Mouse (Mus musculus): ENCODE measurements at regions not wholly inside any gene's neighbourhood (a gene's known extent, or its start where the extent isn't known, plus 50 kb on each side); places are given as distances from the start of the nearest gene placed in this dataset.
A peak's percentile ranks its signal among the peaks of the same experiment; 100 is the strongest.

DNA sequence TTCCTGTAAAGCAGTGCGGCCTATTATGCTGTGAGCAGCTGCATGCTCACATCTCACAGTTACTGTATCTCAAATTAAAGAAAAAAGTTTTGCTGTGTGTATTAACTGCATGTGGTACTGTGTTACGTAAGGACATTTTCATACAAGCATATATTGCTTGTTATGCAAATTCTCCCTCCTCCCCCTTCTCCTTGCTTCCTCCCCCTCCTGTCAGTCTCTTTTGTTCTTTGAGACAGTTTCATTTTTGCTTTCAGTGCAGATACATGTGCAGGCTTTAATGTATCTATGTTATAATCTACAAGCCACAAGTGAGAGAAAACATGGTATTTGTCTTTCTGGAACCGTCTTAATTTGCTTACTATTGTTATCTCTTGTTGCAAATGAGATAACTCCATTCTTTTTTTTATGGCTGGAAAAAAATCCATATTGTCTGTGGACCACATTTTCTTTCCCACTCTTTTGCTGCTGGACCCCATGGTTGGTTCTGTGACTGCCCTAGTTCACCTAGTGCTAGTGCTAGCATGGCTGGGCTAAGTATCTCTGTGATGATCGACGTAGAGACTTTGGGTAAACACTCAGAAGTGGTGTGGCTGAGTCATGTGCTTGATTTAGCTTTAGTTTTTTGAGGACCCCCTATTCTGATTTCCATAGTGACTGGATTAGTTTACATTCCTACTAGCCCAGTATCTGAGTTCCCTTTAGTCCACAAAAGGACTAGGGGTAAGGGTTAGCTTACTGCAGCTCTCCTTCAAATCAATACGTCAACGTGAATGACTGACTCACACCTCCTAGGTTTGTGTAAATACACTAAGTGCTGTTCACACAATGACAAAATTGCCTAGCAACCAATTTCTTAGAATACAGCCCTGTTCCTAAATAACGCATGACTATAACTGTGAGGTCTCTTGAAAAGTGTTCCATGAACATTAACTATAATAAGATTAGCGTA, 158.1 kb downstream of the Icos start:
- DNase-seq (ENCODE audit: low spot score): no peak

DNA sequence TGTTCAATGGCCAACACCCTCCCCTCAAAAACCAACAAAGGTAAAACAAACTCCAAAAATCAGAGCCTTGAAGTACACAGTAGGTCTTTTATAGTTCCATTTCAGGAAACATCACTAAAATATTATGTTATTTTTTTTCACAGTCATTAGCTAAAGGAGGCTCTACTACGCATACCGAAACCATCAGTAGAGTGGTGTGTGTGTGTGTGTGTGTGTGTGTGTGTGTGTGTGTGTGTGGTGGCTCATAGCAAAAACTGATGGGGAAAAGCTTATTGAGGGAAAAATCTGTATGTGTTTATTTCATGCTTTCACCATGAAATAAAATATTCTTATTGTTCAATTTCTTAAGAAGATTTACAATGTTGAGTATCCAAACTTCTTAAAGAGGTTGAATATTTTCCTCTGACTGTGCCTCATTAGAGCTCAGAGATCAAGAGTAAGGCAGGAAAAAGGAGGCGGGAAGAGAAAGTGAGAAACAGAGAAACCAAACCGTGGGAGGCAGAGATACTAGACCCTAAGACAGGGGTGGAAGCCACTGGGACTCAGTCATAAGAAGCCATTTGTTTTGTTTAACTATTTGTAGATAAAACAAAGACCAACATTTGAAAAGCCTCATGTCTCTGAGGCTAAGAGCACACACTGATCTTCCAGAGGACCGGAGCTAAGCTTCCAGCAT, 159.6 kb downstream of the Icos start:
- DNase-seq (ENCODE audit: low spot score): no peak

DNA sequence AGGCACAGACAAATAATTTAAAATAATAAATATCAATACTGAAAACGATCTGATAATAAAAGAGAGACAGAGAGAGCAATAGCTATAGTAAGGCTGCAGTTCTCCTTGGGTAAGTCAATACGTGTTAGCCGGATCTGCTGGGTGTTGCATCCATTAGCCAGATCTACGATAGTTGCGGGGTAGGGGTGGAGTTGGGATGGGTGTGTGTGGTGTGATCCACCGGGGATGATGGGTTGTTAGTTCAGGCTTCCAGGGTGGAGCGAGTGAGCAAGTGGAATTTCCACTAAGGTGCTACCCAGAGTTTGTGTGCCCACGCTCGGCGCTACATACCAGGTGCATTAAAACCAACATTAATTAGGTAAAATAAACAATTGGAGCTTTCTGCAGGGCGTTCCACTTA, 160.2 kb downstream of the Icos start:
- DNase-seq (ENCODE audit: low spot score): no peak

DNA sequence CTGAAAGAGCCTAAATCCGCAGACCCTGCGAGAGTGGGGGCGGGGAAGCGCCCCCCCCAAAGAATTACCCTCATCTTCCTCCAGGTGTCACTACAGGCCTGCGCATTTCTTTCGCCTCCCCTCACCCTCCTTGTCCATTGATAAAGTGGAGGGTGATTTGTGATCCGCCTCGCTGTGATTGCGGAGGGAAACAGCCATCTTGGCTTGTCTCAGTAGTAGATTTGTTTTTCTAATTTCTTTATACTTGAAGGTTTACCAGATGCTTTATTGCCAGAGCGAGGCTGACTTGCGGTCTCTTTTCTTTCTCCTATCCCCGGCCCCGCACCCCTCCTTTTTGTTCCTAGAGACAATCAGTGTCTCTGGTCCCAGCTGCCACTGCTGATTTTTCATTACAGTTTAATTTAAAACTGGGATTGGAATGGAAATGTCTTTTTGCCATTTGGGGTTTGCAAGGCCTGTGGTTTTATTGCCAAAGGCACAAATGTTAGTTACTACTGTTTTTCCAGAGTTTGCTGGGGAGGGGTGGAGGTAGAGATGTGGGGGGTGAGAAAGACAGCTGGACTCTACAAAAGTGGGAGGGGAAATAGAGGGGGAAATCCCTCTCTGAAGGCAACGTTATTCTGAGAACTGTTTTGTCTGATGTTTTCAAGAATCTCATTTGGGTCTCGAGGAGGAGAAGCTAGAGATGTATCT, 161.7 kb downstream of the Icos start:
- no peak for DNase-seq (ENCODE audit: low spot score)

DNA sequence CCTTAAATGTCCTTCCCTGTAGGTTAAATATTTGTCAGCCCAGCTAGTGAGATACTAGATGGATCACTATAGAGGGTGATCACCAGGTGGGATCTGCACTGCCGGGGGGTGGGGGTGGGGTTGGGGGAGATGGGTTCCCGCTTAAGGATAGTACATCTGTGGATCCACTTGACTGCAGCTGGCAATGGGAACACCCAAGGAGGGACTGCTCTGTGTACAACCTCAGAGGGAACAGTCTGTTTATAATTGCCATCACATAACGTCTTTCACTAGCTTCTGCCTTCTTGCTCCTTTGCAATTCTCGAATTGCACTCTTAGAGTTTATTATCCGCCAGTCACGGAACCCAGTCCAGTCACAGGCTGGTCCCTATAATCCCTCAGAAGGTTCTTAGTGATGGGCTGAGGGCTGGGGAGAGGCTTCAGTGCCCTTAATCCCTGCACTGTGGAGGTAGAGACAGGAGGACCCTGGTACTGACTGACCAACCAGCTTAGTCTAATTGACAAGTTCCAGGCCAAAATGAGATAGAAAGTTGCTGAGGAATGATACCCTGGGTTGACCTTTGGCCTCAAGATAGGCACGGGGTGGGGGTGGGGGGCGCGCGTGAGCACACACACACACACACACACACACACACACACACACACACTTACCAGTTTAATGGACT, 162.4 kb downstream of the Icos start:
- no peak for DNase-seq (ENCODE audit: low spot score)

DNA sequence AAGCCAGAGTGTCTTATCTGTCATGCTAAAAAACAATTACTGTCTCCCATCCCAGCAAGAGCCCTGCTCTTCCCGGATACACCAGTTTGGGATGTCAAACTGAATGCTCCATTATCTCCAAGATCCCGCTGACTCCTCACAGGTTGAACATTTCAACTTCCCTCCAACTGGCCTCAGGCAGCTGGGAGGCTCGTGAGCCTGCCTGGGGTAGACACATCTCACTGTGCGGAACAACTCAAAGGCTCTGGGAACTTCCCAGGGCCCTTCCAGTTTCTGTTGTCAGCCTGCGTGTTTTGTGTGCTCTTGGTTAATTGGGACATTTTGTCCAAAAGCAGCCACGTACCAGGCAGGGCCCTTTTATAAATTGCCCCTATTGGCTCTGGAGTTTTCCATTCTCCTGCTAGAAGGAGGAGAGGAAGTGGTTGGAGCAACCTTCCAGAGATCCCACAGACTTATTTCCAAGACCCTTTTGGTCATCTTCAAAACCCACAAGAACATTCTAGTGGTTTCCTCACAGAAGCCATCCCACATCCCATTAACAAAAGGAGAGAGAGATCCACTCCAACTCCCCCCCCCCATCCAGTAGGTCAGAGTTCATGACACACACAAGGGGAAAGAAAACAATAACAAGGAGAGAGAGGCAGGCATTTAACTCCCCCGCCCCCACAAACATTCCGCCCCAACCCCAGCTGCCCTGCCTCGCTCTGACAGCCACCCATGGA, 163.3 kb downstream of the Icos start:
- DNase-seq (ENCODE audit: low spot score): no peak

DNA sequence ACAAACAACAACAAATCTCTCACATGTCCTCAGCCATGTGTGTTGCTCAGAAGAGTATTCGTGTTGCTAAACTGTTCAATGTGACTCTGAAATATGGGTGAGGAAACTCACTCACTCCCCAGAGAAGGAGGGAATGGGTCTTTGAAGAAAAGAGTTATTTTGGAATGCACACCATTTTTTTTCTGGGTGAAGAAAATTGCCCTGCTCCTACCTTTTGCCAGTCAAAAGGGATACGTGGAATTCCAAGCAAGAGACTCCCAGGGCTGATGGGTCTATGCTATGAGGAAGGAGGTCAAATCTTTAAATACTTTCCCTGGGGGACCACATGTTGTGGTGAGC, 163.8 kb downstream of the Icos start:
- no peak for DNase-seq (ENCODE audit: low spot score)

DNA sequence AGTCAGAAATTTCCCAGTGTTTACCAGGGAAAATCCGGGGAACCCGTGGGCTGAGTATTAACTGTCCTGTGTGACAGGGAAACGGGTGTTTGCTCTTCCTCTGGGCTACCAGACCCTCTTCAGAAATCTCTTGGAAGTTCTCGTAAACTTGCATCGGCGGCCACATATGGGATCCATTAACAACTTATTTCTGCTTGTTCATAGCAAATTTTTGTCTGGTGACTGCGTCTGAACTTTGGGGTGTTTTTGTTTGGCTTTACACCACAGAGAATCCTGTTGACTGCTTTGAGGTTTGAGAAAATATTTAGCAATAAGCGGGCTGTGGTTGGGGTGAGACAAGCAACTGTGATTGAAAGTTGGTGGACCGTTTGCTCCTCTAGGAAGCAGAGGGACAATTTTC, 164.2 kb downstream of the Icos start:
- DNase-seq (ENCODE audit: low spot score): no peak

DNA sequence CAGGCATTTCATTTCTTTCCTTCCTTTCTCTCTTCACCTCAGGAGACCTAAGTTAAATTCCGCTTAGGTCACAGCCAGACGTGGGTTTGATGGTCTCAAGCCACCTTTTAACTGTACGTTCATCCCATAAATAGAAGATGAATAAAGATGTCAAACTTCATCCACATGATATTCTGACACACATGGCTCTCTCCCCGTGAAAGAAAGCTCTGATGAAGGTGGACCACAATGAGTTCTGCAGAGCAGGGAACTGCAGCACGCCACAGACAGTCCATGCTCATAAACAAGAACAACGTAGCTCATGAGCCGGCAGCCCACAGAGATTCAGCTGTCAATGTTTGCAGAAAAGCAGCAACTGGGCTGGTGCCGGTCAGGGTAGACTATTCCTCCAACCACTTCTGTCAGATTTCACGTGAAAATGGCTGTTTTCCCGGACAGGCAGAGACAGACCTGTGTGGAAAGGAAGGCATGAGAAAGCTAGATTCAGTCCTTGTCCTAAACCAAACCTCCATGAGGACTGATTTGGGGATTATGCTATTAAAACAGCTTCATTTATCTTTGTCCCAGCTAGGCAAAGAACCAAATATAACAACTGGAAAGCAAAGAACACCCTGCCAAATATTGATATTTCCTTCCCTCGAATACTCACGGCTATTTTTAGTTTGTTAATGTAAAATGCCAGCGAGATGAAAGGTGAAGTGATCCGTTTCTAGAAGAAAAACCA, 165.5 kb downstream of the Icos start:
- DNase-seq (ENCODE audit: low spot score): no peak

DNA sequence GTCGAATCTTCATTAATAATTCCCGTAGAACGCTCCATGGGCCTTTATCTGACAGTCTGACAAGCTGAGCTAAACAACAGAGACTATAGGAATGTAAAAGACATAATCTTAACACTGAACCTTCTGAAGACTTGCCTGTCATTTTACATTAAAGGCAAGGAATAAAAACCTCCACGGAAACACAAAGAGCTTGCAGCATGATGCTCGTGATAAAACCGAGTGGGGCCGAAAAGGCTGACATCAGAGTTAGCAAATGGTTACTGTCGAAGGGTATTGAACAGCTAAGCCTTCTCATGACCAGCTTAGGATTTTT, 166.0 kb downstream of the Icos start:
- no peak for DNase-seq (ENCODE audit: low spot score)

DNA sequence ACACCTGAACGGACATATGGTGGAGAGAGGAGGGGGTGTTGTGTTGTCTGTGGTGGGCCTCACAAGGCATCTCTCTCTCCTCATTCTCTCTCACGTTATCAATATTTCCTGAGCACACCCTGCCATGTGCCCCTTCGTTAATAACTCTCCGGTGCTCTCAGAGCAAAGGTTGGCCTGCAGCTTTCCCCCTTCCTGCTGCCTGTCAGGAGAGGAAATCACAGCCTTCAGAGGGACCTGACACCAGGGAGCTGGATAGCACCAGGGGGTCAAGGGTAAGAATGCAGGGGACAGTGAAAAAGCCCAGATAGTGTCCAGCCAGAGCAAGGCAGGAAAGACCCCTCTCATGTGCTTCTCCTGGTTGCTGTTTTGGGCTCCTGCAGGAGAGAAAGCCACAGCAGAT, 167.3 kb downstream of the Icos start:
- no peak for DNase-seq (ENCODE audit: low spot score)

DNA sequence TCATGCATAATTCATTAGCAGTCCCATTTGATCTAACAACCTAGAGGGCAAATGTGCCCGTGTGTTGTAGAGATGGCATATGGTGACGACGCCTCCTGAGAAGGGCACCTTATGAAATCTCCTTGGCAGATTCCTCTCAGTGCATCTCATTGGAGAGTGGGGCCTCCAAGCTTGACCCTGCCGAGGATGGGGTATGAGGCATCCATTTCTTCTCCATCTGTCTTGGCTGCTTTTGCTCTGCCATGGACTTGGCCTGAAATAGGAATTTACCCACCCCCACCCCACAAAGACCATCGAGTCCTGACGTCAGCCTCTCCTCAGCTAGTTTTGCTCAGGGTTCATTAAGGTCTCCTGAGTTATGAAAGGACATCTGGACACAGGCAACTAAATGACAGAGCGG, 167.8 kb downstream of the Icos start:
- DNase-seq (ENCODE audit: low spot score): no peak

DNA sequence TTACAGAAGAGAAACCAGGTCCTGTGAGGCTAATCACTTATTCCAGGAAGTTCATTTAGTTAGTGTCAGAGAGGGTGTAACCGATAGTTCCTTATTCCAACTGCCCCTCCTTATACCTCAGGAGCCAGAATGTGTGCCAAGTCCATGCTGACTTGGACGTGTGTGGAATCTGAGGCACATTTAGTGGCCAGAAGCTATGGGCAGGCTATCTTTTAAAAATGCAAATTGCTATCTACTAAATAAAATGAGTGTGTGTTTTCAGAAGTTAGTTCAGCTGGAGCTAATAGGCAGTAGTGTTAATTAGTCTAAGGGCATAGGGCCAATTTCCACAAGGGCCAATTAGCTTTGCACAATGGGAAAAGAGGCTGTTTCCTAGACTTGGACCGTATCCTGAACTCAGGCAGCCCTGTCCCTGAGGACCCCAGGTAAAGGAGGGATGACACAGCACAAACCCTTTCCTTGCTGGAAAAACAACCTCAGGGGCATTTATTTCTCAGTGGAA, 168.5 kb downstream of the Icos start:
- DNase-seq (ENCODE audit: low spot score): no peak

DNA sequence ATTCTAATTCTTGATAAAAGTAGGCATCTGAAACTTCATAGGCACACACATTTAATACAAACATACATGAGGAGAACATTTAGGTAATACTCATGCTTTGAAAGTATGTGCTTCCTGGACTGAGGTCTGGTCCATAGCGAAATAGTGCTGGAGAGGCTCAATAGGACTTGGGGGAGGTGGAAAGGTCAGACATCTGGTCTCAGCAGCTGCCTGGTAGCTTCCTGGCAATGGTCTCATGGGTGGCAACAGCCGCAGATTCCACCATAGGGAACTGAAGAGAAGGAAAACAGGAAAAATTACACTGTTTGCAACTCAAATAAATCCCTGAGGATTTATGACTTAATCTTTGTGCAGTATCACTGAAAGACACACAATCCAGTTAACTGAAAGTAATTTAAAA, 174.0 kb downstream of the Icos start:
- no peak for DNase-seq (ENCODE audit: low spot score)

DNA sequence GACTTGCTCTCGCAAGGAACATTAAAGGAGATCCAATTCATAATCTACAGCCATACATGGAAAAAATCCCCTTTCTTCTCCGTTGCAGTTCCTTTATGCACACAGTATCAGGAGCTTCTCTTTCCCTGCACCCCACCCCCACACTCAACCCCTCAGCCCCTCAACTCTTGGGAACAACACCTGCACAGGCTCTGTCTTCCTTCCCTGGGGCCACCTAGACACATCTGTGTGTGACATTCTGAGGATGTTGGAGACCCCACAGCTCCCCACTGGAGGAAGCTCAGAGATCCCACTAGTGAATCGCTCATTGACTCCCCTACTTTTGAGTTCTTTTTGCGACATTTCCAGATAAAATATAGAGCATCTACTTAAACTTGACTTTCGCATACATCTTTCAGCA, 174.4 kb downstream of the Icos start:
- DNase-seq (ENCODE audit: low spot score): no peak

DNA sequence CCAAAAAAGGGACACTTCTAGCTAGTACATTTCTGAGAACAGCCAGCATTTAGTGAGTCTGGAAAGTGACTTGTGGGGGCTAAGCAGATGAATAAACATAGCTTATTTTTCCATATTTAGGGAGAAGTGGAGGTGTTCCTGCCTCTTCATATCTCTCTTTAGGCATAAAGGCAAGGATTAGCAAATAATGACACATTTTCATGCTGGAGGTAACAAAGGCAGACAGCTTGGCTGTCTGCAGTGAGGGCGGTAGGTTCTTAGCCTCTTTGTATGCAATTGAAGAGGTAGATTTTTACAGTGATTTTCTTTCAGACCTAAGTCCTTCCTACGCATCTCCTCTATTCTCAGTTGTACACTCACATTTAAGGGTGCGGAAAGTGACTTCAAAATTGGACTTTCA, 176.5 kb downstream of the Icos start:
- no peak for DNase-seq (ENCODE audit: low spot score)

DNA sequence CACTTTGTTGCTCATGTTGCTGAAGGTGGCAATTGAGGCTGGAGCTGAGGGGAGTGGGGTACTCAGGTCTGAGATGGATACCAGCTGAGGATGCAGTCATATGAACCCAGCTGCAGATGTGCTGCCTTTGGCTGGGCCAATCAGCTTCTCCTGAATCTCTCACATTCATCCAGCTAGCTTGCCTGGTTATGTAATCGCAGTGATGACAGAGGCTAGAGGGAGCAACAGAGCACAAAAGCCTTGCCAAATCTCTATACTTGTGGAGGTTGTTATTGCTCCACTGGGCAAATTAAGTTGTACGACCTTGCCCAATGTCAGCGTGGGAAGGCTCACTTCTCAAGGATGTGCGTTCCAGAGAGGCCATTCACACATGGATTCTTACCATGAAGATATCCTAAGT, 179.5 kb downstream of the Icos start:
- peak; percentile 29 for DNase-seq (ENCODE audit: low spot score)

DNA sequence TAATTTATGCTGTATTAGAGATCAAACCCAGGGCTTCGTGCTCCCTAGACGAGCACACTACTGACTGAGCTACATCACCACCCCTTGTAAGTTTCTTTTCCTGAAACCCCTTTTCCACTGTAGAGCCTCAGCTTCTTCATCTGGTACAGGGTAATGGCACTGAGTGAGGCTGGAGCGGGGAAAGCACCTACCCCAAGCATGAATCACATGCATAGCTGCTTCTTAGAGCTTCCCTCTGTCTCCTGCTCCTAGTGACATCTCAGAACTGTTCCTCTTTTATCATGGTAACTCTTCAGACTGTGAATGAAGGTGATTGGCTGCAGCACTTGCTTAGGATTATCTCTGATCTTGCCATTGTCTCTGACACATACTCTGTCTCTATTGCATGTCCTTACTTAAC, 182.8 kb downstream of the Icos start:
- DNase-seq (ENCODE audit: low spot score): no peak

DNA sequence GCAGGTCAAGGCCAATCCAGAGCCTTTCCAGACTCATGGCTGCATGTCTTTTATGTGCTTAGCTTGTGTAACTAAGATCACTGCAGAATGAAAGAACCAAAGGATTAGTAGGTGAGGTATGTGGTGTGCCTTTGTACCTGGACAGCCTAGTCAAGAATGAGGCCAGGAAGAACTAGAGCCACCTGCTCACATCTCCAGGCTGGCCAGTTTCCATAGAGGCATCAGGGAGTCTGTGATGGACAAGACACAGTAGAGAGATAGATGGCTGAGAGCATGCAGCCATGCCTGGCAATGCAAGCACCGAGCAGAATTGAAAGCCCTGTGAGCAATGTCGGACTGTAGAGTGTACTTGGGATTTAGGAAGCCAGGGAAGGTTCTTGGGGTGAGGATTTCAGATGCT, 186.5 kb downstream of the Icos start:
- DNase-seq (ENCODE audit: low spot score): no peak

DNA sequence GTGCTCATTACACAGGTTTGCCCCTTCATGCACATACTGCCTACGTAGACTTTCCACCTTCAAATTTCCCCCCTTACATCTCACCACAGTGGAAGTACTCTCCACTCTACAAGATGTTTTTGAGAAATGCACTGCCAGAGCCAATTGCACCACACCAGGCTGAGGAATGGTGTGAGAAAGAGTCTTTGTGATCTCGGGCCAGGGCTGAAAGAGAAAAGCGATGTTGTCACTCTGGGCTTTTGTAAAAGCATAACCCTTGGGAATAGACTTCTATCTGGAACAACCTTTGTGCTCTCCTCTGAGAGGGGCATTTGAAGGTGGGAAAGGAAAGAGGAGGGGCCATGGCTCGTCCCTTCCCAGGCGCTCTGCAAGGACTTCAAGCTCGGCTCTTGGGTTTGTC, 194.2 kb downstream of the Icos start:
- DNase-seq (ENCODE audit: low spot score): no peak

DNA sequence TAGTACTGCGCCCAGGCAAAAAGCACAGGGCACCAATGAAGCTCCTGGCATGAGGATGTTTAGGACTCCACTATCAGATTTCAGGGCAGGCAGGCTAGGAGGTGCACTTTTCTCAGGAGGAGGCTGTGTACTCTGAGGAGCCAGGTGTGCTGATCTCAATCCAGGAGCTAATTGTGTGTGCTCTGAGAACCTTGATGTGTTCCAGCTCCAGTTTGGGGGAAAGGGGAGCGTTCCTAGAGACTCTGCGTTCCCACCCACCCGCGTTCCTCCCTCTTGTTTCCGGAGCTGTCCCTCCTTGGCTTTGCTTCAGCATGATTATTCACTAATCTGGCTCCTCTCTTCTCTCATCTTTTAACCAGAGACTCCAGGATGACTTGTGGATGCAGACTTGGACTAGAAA, 195.2 kb downstream of the Icos start:
- DNase-seq (ENCODE audit: low spot score): no peak

Measured in lung, postnatal 25 days (tissue).